Mouse (Mus musculus) MEL (cell line): ENCODE measurements around the gene Pygm. TPM values are rescaled to one million over a fixed set of nuclear protein-coding genes. Genes with fewer than 3 reads are reported as not detected.

ENCODE experiments used
- DNase-seq: peaks from one replicate; pipeline ENCODE4 v3.0.0; 2011; ENCODE audit warnings: low read depth, low spot score
- H3K27ac ChIP-seq: 2 replicates; pipeline ENCODE4 v1.5.1; 2012; ENCODE audit warnings: low read depth, mild to moderate bottlenecking, control low read depth, low read length, moderate library complexity; ENCODE audit not compliant: control insufficient read depth
- H3K27me3 ChIP-seq, 2 experiments: fragments of 150-350 bp in 1 of 2; sonication (generic) in 1 of 2; 2 replicates each; pipeline ENCODE4 v1.6.1; 2012; ENCODE audit warnings: low read length in 2 of 2, mild to moderate bottlenecking in 2 of 2, improper control_type of control experiment in 1 of 2, moderate library complexity in 1 of 2; ENCODE audit not compliant: insufficient read depth in 2 of 2, control insufficient read depth in 1 of 2
- H3K36me3 ChIP-seq, 2 experiments: 2 replicates each; pipeline ENCODE4 v1.6.1; 2012 to 2014; ENCODE audit warnings: low read length in 2 of 2, improper control_type of control experiment in 1 of 2, inconsistent platforms in 1 of 2, mild to moderate bottlenecking in 1 of 2; ENCODE audit not compliant: insufficient read depth in 2 of 2, control insufficient read depth in 1 of 2
- H3K4me1 ChIP-seq, 2 experiments: fragments of 150-350 bp in 1 of 2; sonication (generic) in 1 of 2; 2 replicates each; pipeline ENCODE4 v1.6.1; 2012; ENCODE audit warnings: low read length in 2 of 2, improper control_type of control experiment in 1 of 2, mild to moderate bottlenecking in 1 of 2; ENCODE audit not compliant: insufficient read depth in 2 of 2, control insufficient read depth in 1 of 2
- H3K4me3 ChIP-seq, 2 experiments: fragments of 150-350 bp in 1 of 2; sonication (generic) in 1 of 2; 2 replicates each; pipeline ENCODE4 v1.5.1; 2012; ENCODE audit warnings: low read depth in 2 of 2, low read length in 2 of 2, mild to moderate bottlenecking in 2 of 2, moderate library complexity in 2 of 2, control low read depth in 1 of 2, improper control_type of control experiment in 1 of 2; ENCODE audit not compliant: control insufficient read depth in 1 of 2, insufficient read depth in 1 of 2
- H3K79me2 ChIP-seq: 2 replicates; pipeline ENCODE4 v1.6.1; 2012; ENCODE audit warnings: mild to moderate bottlenecking, low read length, moderate library complexity; ENCODE audit not compliant: control insufficient read depth, poor library complexity, insufficient read depth
- H3K9ac ChIP-seq: 2 replicates; pipeline ENCODE4 v1.6.1; 2012; ENCODE audit warnings: low read depth, mild to moderate bottlenecking, control low read depth, low read length, moderate library complexity; ENCODE audit not compliant: control insufficient read depth, poor library complexity, severe bottlenecking
- H3K9me3 ChIP-seq: fragments of 150-350 bp; sonication (generic); replicated peaks from 2 replicates; pipeline ENCODE4 v1.6.1; 2012; ENCODE audit warnings: mild to moderate bottlenecking, low read length, improper control_type of control experiment, moderate library complexity; ENCODE audit not compliant: insufficient read depth
- E2F4 ChIP-seq: IDR thresholded peaks from 2 replicates; pipeline ENCODE4 v1.6.1; 2011; ENCODE audit warnings: low read depth, low read length, improper control_type of control experiment, borderline replicate concordance
- ELF1 ChIP-seq: IDR thresholded peaks from 2 replicates; pipeline ENCODE4 v1.6.1; 2014; ENCODE audit warnings: low read depth, mild to moderate bottlenecking, inconsistent platforms, low read length, improper control_type of control experiment, moderate library complexity
- GATA1 ChIP-seq: IDR thresholded peaks from 2 replicates; pipeline ENCODE4 v1.6.1; 2011; ENCODE audit warnings: low read depth, low read length, improper control_type of control experiment
- HCFC1 ChIP-seq: IDR thresholded peaks from 2 replicates; pipeline ENCODE4 v1.6.1; 2012; ENCODE audit warnings: low read depth, mild to moderate bottlenecking, inconsistent platforms, low read length, improper control_type of control experiment, moderate library complexity
- JUND ChIP-seq: IDR thresholded peaks from 2 replicates; pipeline ENCODE4 v1.6.1; 2011; ENCODE audit warnings: low read depth, mild to moderate bottlenecking, improper control_type of control experiment, low read length
- KAT2A ChIP-seq: conservative IDR thresholded peaks from 2 replicates; pipeline ENCODE4 v1.6.1; 2012; ENCODE audit warnings: low read depth, low read length, improper control_type of control experiment, inconsistent platforms
- MAFK ChIP-seq: IDR thresholded peaks from 2 replicates; pipeline ENCODE4 v1.6.1; 2011; ENCODE audit warnings: low read depth, mild to moderate bottlenecking, low read length, improper control_type of control experiment, borderline replicate concordance
- MAZ ChIP-seq: IDR thresholded peaks from 2 replicates; pipeline ENCODE4 v1.6.1; 2012; ENCODE audit warnings: low read depth, mild to moderate bottlenecking, inconsistent platforms, low read length, improper control_type of control experiment
- MEF2A ChIP-seq: IDR thresholded peaks from 2 replicates; pipeline ENCODE4 v1.6.1; 2014; ENCODE audit warnings: low read depth, mild to moderate bottlenecking, inconsistent platforms, low read length, improper control_type of control experiment; ENCODE audit not compliant: poor library complexity, insufficient replicate concordance, severe bottlenecking; ENCODE audit errors: extremely low read depth
- MXI1 ChIP-seq: IDR thresholded peaks from 2 replicates; pipeline ENCODE4 v1.6.1; 2011; ENCODE audit warnings: mild to moderate bottlenecking, low read depth, low read length, improper control_type of control experiment
- MYB ChIP-seq: IDR thresholded peaks from 2 replicates; pipeline ENCODE4 v1.6.1; 2011; ENCODE audit warnings: mild to moderate bottlenecking, low read depth, low read length, improper control_type of control experiment
- NELFE ChIP-seq: IDR thresholded peaks from 2 replicates; pipeline ENCODE4 v1.6.1; 2011; ENCODE audit warnings: low read depth, low read length, improper control_type of control experiment
- POLR2A ChIP-seq, 2 experiments: IDR thresholded peaks; 2 replicates each; pipeline ENCODE4 v1.6.1; 2011 to 2012; ENCODE audit warnings: low read length in 2 of 2, mild to moderate bottlenecking in 2 of 2, control low read depth in 1 of 2, improper control_type of control experiment in 1 of 2, low read depth in 1 of 2, moderate library complexity in 1 of 2; ENCODE audit not compliant: control insufficient read depth in 1 of 2, insufficient read depth in 1 of 2, poor library complexity in 1 of 2
- POLR2AphosphoS5 ChIP-seq: IDR thresholded peaks from 2 replicates; pipeline ENCODE4 v1.6.1; 2012; ENCODE audit warnings: low read depth, borderline replicate concordance, mild to moderate bottlenecking, inconsistent platforms, low read length, moderate library complexity, mixed read lengths
- RAD21 ChIP-seq: IDR thresholded peaks from 2 replicates; pipeline ENCODE4 v1.6.1; 2011; ENCODE audit warnings: mild to moderate bottlenecking, low read depth, low read length, improper control_type of control experiment
- RCOR1 ChIP-seq: IDR thresholded peaks from 2 replicates; pipeline ENCODE4 v1.6.1; 2012; ENCODE audit warnings: low read depth, mild to moderate bottlenecking, inconsistent platforms, low read length, improper control_type of control experiment
- TAL1 ChIP-seq: IDR thresholded peaks from 2 replicates; pipeline ENCODE4 v1.6.1; 2012; ENCODE audit warnings: mild to moderate bottlenecking, inconsistent platforms, low read length, moderate library complexity, mixed read lengths
- TBP ChIP-seq: IDR thresholded peaks from 2 replicates; pipeline ENCODE4 v1.8.0; 2011; ENCODE audit warnings: low read depth, low read length, improper control_type of control experiment
- TCF12 ChIP-seq: IDR thresholded peaks from 2 replicates; pipeline ENCODE4 v1.6.1; 2014; ENCODE audit warnings: low read depth, mild to moderate bottlenecking, inconsistent platforms, low read length, improper control_type of control experiment, moderate library complexity
- UBTF ChIP-seq: IDR thresholded peaks from 2 replicates; pipeline ENCODE4 v1.6.1; 2012; ENCODE audit warnings: low read depth, mild to moderate bottlenecking, inconsistent platforms, low read length, improper control_type of control experiment, moderate library complexity, borderline replicate concordance; ENCODE audit not compliant: insufficient read depth
- USF1 ChIP-seq: IDR thresholded peaks from 2 replicates; pipeline ENCODE4 v1.6.1; 2014; ENCODE audit warnings: low read depth, mild to moderate bottlenecking, inconsistent platforms, low read length, improper control_type of control experiment, moderate library complexity
- ZKSCAN1 ChIP-seq: IDR thresholded peaks from 2 replicates; pipeline ENCODE4 v1.6.1; 2012; ENCODE audit warnings: low read depth, mild to moderate bottlenecking, inconsistent platforms, low read length, improper control_type of control experiment, moderate library complexity
- ZMIZ1 ChIP-seq: IDR thresholded peaks from 2 replicates; pipeline ENCODE4 v1.6.1; 2012; ENCODE audit warnings: low read depth, mild to moderate bottlenecking, inconsistent platforms, low read length, improper control_type of control experiment, moderate library complexity
- polyA plus RNA-seq, 2 experiments: library from polyadenylated mRNA; stranded (reverse) in 1 of 2; unstranded in 1 of 2; fragments of >175 nt in 1 of 2; fragments of >200 nt in 1 of 2; gene quantifications; 2 replicates each; pipeline versions ENCODE4 v1.2.1 to v1.2.4; 2012; ENCODE audit warnings: low replicate concordance in 2 of 2, low read depth in 1 of 2; ENCODE audit not compliant: insufficient read length in 2 of 2, insufficient read depth in 1 of 2, missing spikeins in 1 of 2
- total RNA-seq: library from RNA; depleted of rRNA; stranded (reverse); fragments of 300-350 nt; gene quantifications from 2 replicates; pipeline ENCODE4 v1.2.3, GENCODE M21; 2012

Pygm gene
- total and polyA plus RNA-seq, 3 experiments, result 0.73 to 3.3 TPM; not detected in 1

DNA sequence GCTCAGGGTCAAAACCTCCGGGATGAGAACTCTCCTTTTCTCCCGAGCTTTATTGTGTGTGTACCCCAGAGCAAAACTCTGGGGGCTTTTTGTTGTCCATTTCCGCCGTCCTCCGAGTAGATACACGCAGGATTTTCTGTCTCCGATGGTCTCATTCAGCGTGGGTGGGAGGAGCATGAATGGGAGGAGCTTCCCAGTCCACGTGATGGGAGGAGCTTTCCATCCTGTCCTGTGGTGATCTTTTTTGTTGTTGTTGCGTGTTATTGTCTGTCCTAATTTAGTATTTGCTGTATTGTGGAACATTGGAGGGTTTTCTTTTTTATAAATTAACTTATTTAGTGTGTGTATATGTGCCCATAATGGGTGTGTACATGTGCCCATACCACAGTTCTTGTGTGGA lies 21.2 kb downstream of the Pygm start:
- TF ChIP-seq MXI1 (no peak), UBTF (no peak), MAFK (no peak), KAT2A (no peak), JUND (no peak), USF1 (no peak), TCF12 (no peak), HCFC1 (no peak), POLR2A (IDR thresholded peaks at IDR 0.05; ENCODE audit: control insufficient read depth in 1 of 2, insufficient read depth in 1 of 2, low read depth in 1 of 2, low read length in 2 of 2, poor library complexity in 1 of 2) (no peak), GATA1 (no peak), MYB (no peak), MEF2A (no peak), NELFE (no peak), POLR2AphosphoS5 (no peak), MAZ (no peak)
- Histone ChIP-seq H3K36me3 (peaks cover 4 to 11% of the 10 kb centered on the region in 2 experiments), H3K9me3 (no peaks in the 10 kb centered on the region), H3K4me1 (peaks cover 0 to 22% of the 10 kb centered on the region in 2 experiments; a peak in 3 of 4 replicates), H3K27me3 (no peaks in the 10 kb centered on the region), H3K27ac (no peak overlapping the region), H3K9ac (no peak overlapping the region), H3K4me3 (no peak overlapping the region), H3K79me2 (no peaks in the 10 kb centered on the region; the same call in 1 of the 2 replicates)
- no peak for DNase-seq

DNA sequence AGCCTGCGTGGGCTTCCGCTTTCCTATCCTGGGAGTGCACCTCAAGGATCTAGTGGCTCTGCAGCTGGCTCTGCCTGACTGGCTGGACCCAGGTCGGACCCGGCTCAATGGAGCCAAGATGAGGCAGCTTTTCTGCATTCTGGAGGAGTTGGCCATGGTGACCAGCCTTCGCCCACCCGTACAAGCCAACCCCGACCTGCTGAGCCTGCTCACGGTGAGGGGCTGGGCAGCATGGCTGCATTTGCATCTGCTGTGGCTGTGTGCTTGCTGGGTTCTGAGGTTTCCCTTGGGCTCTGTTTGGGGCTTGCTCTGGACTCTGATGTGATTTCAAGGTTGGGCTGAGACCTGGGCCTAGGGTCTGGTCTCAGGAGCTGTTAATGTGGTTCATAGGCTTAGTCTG lies 22.9 kb downstream of the Pygm start:
- no peak overlapping the region for H3K9ac ChIP-seq
- H3K27ac ChIP-seq, result no peak overlapping the region
- no peaks in the 10 kb centered on the region for H3K27me3 ChIP-seq
- no peak overlapping the region for H3K4me3 ChIP-seq
- no peaks in the 10 kb centered on the region for H3K9me3 ChIP-seq
- H3K79me2 ChIP-seq, result no peaks in the 10 kb centered on the region
- no peak for DNase-seq
- TF ChIP-seq GATA1 (no peak), MYB (no peak), TAL1 (no peak), ZMIZ1 (no peak), TBP (no peak), RAD21 (no peak), MAFK (no peak), UBTF (no peak), USF1 (no peak), ELF1 (no peak), POLR2A (IDR thresholded peaks at IDR 0.05; ENCODE audit: control insufficient read depth in 1 of 2, insufficient read depth in 1 of 2, low read depth in 1 of 2, low read length in 2 of 2, poor library complexity in 1 of 2) (no peak), HCFC1 (no peak), TCF12 (no peak), KAT2A (no peak), ZKSCAN1 (no peak), E2F4 (no peak), POLR2AphosphoS5 (no peak), RCOR1 (no peak), JUND (no peak)
- TF ChIP-seq, all 39 proteins: peak for 0
- H3K4me1 ChIP-seq, result peaks cover 0 to 16% of the 10 kb centered on the region in 2 experiments; a peak in 2 of 4 replicates
- H3K36me3 ChIP-seq, result peaks cover 4 to 11% of the 10 kb centered on the region in 2 experiments
